Mouse (Mus musculus) heart, adult 8-10 months (tissue): ENCODE results near the gene Tnr. TPM values are rescaled to one million over a fixed set of nuclear protein-coding genes. Genes with fewer than 3 reads are reported as not detected.

ENCODE experiments used
- DNase-seq: peaks from one replicate; pipeline ENCODE4 v3.0.0; 2022; ENCODE audit warnings: low spot score
- total RNA-seq, 4 experiments: library from RNA; stranded (reverse); gene quantifications; 2 replicates each; pipeline ENCODE4 v1.2.4; 2022

Gene Tnr
- total RNA-seq: under 1 TPM; 0.03 to 0.25 (median 0.10) TPM

GRCm38 (mm10) chr1:159523578-159523977, at the start of gene Tnr:
TSS of gene Tnr (plus strand) at chr1:159523769.
- peak; percentile 25 for DNase-seq

- DNase-seq: peak; percentile 10
Measured at GRCm38 (mm10) chr1:159489853-159490435, 33.6 kb upstream of the Tnr start.

- DNase-seq: no peak
Measured at GRCm38 (mm10) chr1:159492536-159492935, 31.0 kb upstream of the Tnr start.

GRCm38 (mm10) chr1:159493720-159494499, 29.7 kb upstream of the Tnr start:
- DNase-seq: peak; percentile 5

- no peak for DNase-seq
Measured at GRCm38 (mm10) chr1:159498236-159498635, 25.3 kb upstream of the Tnr start.

GRCm38 (mm10) chr1:159499806-159500460, 23.6 kb upstream of the Tnr start:
- no peak for DNase-seq

GRCm38 (mm10) chr1:159501911-159502310, 21.7 kb upstream of the Tnr start:
- no peak for DNase-seq

GRCm38 (mm10) chr1:159510667-159511066, 12.9 kb upstream of the Tnr start:
- DNase-seq: no peak

- DNase-seq: no peak
Measured at GRCm38 (mm10) chr1:159517647-159518046, 5.9 kb upstream of the Tnr start.

GRCm38 (mm10) chr1:159519206-159519605, 4.4 kb upstream of the Tnr start:
- no peak for DNase-seq

GRCm38 (mm10) chr1:159523069-159523468, 500 bp upstream of the Tnr start:
- no peak for DNase-seq

GRCm38 (mm10) chr1:159524051-159524549, 531 bp downstream of the Tnr start:
- DNase-seq: peak; percentile 24

- no peak for DNase-seq
Measured at GRCm38 (mm10) chr1:159532841-159533569, 9.4 kb downstream of the Tnr start.

- no peak for DNase-seq
Measured at GRCm38 (mm10) chr1:159535582-159535981, 12.0 kb downstream of the Tnr start.

- no peak for DNase-seq
Measured at GRCm38 (mm10) chr1:159537541-159537940, 14.0 kb downstream of the Tnr start.

GRCm38 (mm10) chr1:159538076-159538475, 14.5 kb downstream of the Tnr start:
- no peak for DNase-seq

GRCm38 (mm10) chr1:159545470-159546145, 22.0 kb downstream of the Tnr start:
- no peak for DNase-seq

- DNase-seq: no peak
Measured at GRCm38 (mm10) chr1:159551036-159551435, 27.5 kb downstream of the Tnr start.

GRCm38 (mm10) chr1:159551591-159552442, 28.2 kb downstream of the Tnr start:
- no peak for DNase-seq

GRCm38 (mm10) chr1:159561616-159562015, 38.0 kb downstream of the Tnr start:
- no peak for DNase-seq
